Mouse (Mus musculus): ENCODE data around the gene 1700020D05Rik. TPM values are rescaled to one million over a fixed set of nuclear protein-coding genes. Genes with fewer than 3 reads are reported as not detected.
A peak's percentile ranks its signal among the peaks of the same experiment; 100 is the strongest.

Gene 1700020D05Rik
- polyA plus RNA-seq, 2 experiments: 3.1 TPM; not detected in 1

- Histone ChIP-seq H3K27ac (replicated peaks; ENCODE audit: low read depth, low read length) (no peak within 1 kb of the TSS), H3K9me3 (ENCODE audit: control insufficient read depth, low read length) (no peaks in the 10 kb centered on the region), H3K4me2 (replicated peaks; ENCODE audit: low read depth, low read length, severe bottlenecking) (peak within 1 kb of the TSS; percentile 93), H3K4me1 (ENCODE audit: control insufficient read depth, insufficient read depth, low read length) (peaks cover 26% of the 10 kb centered on the region), H3K4me3 (replicated peaks; ENCODE audit: low read length) (peak within 1 kb of the TSS; percentile 75), H3K9ac (ENCODE audit: low read depth, low read length, severe bottlenecking) (peak within 1 kb of the TSS; percentile 62), H3K36me3 (ENCODE audit: control insufficient read depth, insufficient read depth, low read length) (peaks cover 38% of the 10 kb centered on the region), H3K27me3 (ENCODE audit: control insufficient read depth, insufficient read depth, low read length) (no peaks in the 10 kb centered on the region)
- WGBS: under 1% methylated on average over 32 of the region's 32 CpGs
- ATAC-seq (ENCODE audit: low FRiP score, low read depth): peak; percentile 82
- peak; percentile 89 for DNase-seq (ENCODE audit: low spot score)
- TF ChIP-seq POLR2A (IDR thresholded peaks at IDR 0.05; ENCODE audit: borderline replicate concordance, extremely low read depth, insufficient read depth, insufficient read length): peak; percentile 92; the same call in 1 of the 2 replicates
Observed at GRCm38 (mm10) chr19:5460465-5460911, 43.1 kb downstream of the 1700020D05Rik start, which contains the start of gene Fibp. Fibp (plus strand) TSS chr19:5460615.

- ATAC-seq (ENCODE audit: low FRiP score, low read depth): no peak
- no peak for DNase-seq (ENCODE audit: low spot score)
- TF ChIP-seq POLR2A (IDR thresholded peaks at IDR 0.05; ENCODE audit: borderline replicate concordance, extremely low read depth, insufficient read depth, insufficient read length): no peak
- Histone ChIP-seq H3K4me1 (ENCODE audit: control insufficient read depth, insufficient read depth, low read length) (peaks cover 26% of the 10 kb centered on the region), H3K36me3 (ENCODE audit: control insufficient read depth, insufficient read depth, low read length) (peaks cover 33% of the 10 kb centered on the region), H3K9ac (ENCODE audit: low read depth, low read length, severe bottlenecking) (peak overlapping the region; percentile 62), H3K27ac (replicated peaks; ENCODE audit: low read depth, low read length) (no peak overlapping the region), H3K4me3 (replicated peaks; ENCODE audit: low read length) (peak overlapping the region; percentile 75), H3K4me2 (replicated peaks; ENCODE audit: low read depth, low read length, severe bottlenecking) (peak overlapping the region; percentile 93), H3K27me3 (ENCODE audit: control insufficient read depth, insufficient read depth, low read length) (no peaks in the 10 kb centered on the region), H3K9me3 (ENCODE audit: control insufficient read depth, low read length) (no peaks in the 10 kb centered on the region)
- WGBS: 18% methylated on average over 3 of the region's 3 CpGs
Observed at GRCm38 (mm10) chr19:5459896-5460295, 43.7 kb downstream of the 1700020D05Rik start.

GRCm38 (mm10) chr19:5459019-5459418 is 44.6 kb downstream of the 1700020D05Rik start:
- Histone ChIP-seq H3K4me2 (replicated peaks; ENCODE audit: low read depth, low read length, severe bottlenecking) (no peak overlapping the region), H3K4me3 (replicated peaks; ENCODE audit: low read length) (no peak overlapping the region), H3K27me3 (ENCODE audit: control insufficient read depth, insufficient read depth, low read length) (no peaks in the 10 kb centered on the region), H3K36me3 (ENCODE audit: control insufficient read depth, insufficient read depth, low read length) (peaks cover 28% of the 10 kb centered on the region), H3K27ac (replicated peaks; ENCODE audit: low read depth, low read length) (no peak overlapping the region), H3K4me1 (ENCODE audit: control insufficient read depth, insufficient read depth, low read length) (peaks cover 26% of the 10 kb centered on the region), H3K9me3 (ENCODE audit: control insufficient read depth, low read length) (no peaks in the 10 kb centered on the region), H3K9ac (ENCODE audit: low read depth, low read length, severe bottlenecking) (no peak overlapping the region)
- DNase-seq (ENCODE audit: low spot score): no peak
- TF ChIP-seq POLR2A (IDR thresholded peaks at IDR 0.05; ENCODE audit: borderline replicate concordance, extremely low read depth, insufficient read depth, insufficient read length): no peak
- 74% methylated on average over 7 of the region's 7 CpGs for WGBS
- ATAC-seq (ENCODE audit: low FRiP score, low read depth): no peak

GRCm38 (mm10) chr19:5457746-5458442 is 45.7 kb downstream of the 1700020D05Rik start, which contains the start of gene Ccdc85b:
Ccdc85b (minus strand) TSS chr19:5457894.
- H3K27ac ChIP-seq (replicated peaks; ENCODE audit: low read depth, low read length): peak within 1 kb of the TSS; percentile 70
- DNase-seq (ENCODE audit: low spot score) (no peak), ATAC-seq (ENCODE audit: low FRiP score, low read depth) (no peak)
- no peaks in the 10 kb centered on the region for H3K27me3 ChIP-seq (ENCODE audit: control insufficient read depth, insufficient read depth, low read length)
- H3K36me3 ChIP-seq (ENCODE audit: control insufficient read depth, insufficient read depth, low read length): peaks cover 23% of the 10 kb centered on the region
- H3K4me2 ChIP-seq (replicated peaks; ENCODE audit: low read depth, low read length, severe bottlenecking): peak within 1 kb of the TSS; percentile 98
- peaks cover 26% of the 10 kb centered on the region for H3K4me1 ChIP-seq (ENCODE audit: control insufficient read depth, insufficient read depth, low read length)
- no peaks in the 10 kb centered on the region for H3K9me3 ChIP-seq (ENCODE audit: control insufficient read depth, low read length)
- H3K4me3 ChIP-seq (replicated peaks; ENCODE audit: low read length): peak within 1 kb of the TSS; percentile 62
- no peak for TF ChIP-seq POLR2A (IDR thresholded peaks at IDR 0.05; ENCODE audit: borderline replicate concordance, extremely low read depth, insufficient read depth, insufficient read length)
- peak within 1 kb of the TSS; percentile 60 for H3K9ac ChIP-seq (ENCODE audit: low read depth, low read length, severe bottlenecking)
- 18% methylated on average over 14 of the region's 14 CpGs for WGBS

GRCm38 (mm10) chr19:5456922-5457745 is 46.5 kb downstream of the 1700020D05Rik start:
- under 1% methylated on average over 68 of the region's 70 CpGs for WGBS
- TF ChIP-seq POLR2A (IDR thresholded peaks at IDR 0.05; ENCODE audit: borderline replicate concordance, extremely low read depth, insufficient read depth, insufficient read length): peak; percentile 85
- ATAC-seq (ENCODE audit: low FRiP score, low read depth): peak; percentile 90
- Histone ChIP-seq H3K4me1 (ENCODE audit: control insufficient read depth, insufficient read depth, low read length) (peaks cover 26% of the 10 kb centered on the region), H3K9me3 (ENCODE audit: control insufficient read depth, low read length) (no peaks in the 10 kb centered on the region), H3K27ac (replicated peaks; ENCODE audit: low read depth, low read length) (peak overlapping the region; percentile 70), H3K27me3 (ENCODE audit: control insufficient read depth, insufficient read depth, low read length) (no peaks in the 10 kb centered on the region), H3K4me2 (replicated peaks; ENCODE audit: low read depth, low read length, severe bottlenecking) (peak overlapping the region; percentile 98), H3K4me3 (replicated peaks; ENCODE audit: low read length) (peak overlapping the region; percentile 62), H3K9ac (ENCODE audit: low read depth, low read length, severe bottlenecking) (peak overlapping the region; percentile 60), H3K36me3 (ENCODE audit: control insufficient read depth, insufficient read depth, low read length) (peaks cover 16% of the 10 kb centered on the region)
- DNase-seq (ENCODE audit: low spot score): peak; percentile 93
